Mouse (Mus musculus) forebrain, embryonic 14.5 days (tissue): ENCODE data around the gene Tmem104. TPM values are rescaled to one million over a fixed set of nuclear protein-coding genes. Genes with fewer than 3 reads are reported as not detected.

Experiments used
- ATAC-seq: fragments of 200-750 bp; cut with Nextera tagmentation; 2 replicates; pipeline ENCODE4 v1.8.0; 2017; ENCODE audit warnings: mild to moderate bottlenecking, moderate library complexity
- DNase-seq: peaks from one replicate; pipeline ENCODE4 v3.0.0-alpha.2; 2015; ENCODE audit warnings: low spot score
- H3K27ac ChIP-seq: fragments of 300-500 bp; sonication (generic); 2 replicates; pipeline ENCODE4 v1.5.1; 2014; ENCODE audit warnings: low read depth, mild to moderate bottlenecking, control low read depth, low read length, moderate library complexity
- H3K27me3 ChIP-seq: fragments of 300-500 bp; sonication (generic); replicated peaks from 2 replicates; pipeline ENCODE4 v1.6.1; 2014; ENCODE audit warnings: low read length, control low read depth, mixed read lengths; ENCODE audit not compliant: control insufficient read depth, insufficient read depth
- H3K36me3 ChIP-seq: fragments of 300-500 bp; sonication (generic); 2 replicates; pipeline ENCODE4 v1.6.1; 2014; ENCODE audit warnings: low read length, control low read depth; ENCODE audit not compliant: control insufficient read depth, insufficient read depth
- H3K4me1 ChIP-seq: fragments of 300-500 bp; sonication (generic); 2 replicates; pipeline ENCODE4 v1.6.1; 2014; ENCODE audit warnings: antibody characterized with exemption, low read length, control low read depth; ENCODE audit not compliant: control insufficient read depth, insufficient read depth
- H3K4me2 ChIP-seq: fragments of 300-500 bp; sonication (generic); 2 replicates; pipeline ENCODE4 v1.6.1; 2014; ENCODE audit warnings: mild to moderate bottlenecking, control low read depth, low read length
- H3K4me3 ChIP-seq: fragments of 300-500 bp; sonication (generic); 2 replicates; pipeline ENCODE4 v1.5.1; 2014; ENCODE audit warnings: low read depth, low read length, control low read depth
- H3K9ac ChIP-seq: fragments of 300-500 bp; sonication (generic); 2 replicates; pipeline ENCODE4 v1.6.1; 2014; ENCODE audit warnings: mild to moderate bottlenecking, low read length, control low read depth, moderate library complexity
- H3K9me3 ChIP-seq: fragments of 300-500 bp; sonication (generic); replicated peaks from 2 replicates; pipeline ENCODE4 v1.6.1; 2016; ENCODE audit warnings: low read length, control low read depth, mixed read lengths; ENCODE audit not compliant: control insufficient read depth
- WGBS: fragments of 180-500 bp; shearing (Covaris S2); extraction: QIAGEN DNeasy Blood & Tissue Kit; methylation state at CpG from one replicate; pipeline ENCODE4 v1.1.7; 2014; 5-methylcytosine and 5-hydroxymethylcytosine counted together
- polyA plus RNA-seq: library from polyadenylated mRNA; unstranded; fragments of >200 nt; fragmentation: Nextera tagmentation; extraction: Ambion mirVana; gene quantifications from 2 replicates; pipeline ENCODE4 v1.2.1, GENCODE M21; 2014

Tmem104 gene
- polyA plus RNA-seq, 1 experiment from 2014 or later, result 6.3 TPM

DNA sequence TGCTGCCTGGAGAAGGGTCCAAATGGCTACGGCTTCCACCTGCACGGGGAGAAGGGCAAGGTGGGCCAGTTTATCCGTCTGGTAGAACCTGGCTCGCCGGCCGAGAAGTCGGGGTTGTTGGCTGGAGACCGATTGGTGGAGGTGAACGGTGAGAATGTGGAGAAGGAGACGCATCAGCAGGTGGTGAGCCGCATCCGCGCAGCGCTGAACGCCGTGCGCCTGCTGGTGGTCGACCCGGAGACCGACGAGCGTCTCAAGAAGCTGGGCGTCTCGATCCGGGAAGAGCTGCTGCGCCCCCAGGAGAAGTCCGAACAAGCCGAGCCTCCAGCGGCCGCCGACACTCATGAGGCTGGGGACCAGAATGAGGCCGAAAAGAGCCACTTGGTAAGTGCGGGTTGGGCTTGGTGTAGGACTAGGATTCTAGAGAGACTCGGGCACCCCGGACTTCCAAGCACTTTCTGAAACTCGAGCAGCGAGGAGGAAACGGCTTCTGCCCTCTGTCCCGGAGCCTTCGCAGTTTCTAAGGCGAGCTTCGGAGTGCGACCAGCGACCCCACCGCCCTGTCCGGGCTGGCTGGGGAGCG lies 23.6 kb upstream of the Tmem104 start:
- peak overlapping the region; percentile 52 for H3K4me3 ChIP-seq
- no peaks in the 10 kb centered on the region for H3K36me3 ChIP-seq
- no peaks in the 10 kb centered on the region for H3K9me3 ChIP-seq
- DNase-seq (peak; percentile 58), ATAC-seq (peak; percentile 62)
- no peak overlapping the region for H3K27ac ChIP-seq
- under 1% methylated on average over 47 of the region's 47 CpGs for WGBS
- H3K4me1 ChIP-seq, result peaks cover 12% of the 10 kb centered on the region; the same call in 1 of the 2 replicates
- H3K9ac ChIP-seq, result peak overlapping the region; percentile 58
- H3K4me2 ChIP-seq, result peak overlapping the region; percentile 80
- H3K27me3 ChIP-seq, result peaks cover 16% of the 10 kb centered on the region

DNA sequence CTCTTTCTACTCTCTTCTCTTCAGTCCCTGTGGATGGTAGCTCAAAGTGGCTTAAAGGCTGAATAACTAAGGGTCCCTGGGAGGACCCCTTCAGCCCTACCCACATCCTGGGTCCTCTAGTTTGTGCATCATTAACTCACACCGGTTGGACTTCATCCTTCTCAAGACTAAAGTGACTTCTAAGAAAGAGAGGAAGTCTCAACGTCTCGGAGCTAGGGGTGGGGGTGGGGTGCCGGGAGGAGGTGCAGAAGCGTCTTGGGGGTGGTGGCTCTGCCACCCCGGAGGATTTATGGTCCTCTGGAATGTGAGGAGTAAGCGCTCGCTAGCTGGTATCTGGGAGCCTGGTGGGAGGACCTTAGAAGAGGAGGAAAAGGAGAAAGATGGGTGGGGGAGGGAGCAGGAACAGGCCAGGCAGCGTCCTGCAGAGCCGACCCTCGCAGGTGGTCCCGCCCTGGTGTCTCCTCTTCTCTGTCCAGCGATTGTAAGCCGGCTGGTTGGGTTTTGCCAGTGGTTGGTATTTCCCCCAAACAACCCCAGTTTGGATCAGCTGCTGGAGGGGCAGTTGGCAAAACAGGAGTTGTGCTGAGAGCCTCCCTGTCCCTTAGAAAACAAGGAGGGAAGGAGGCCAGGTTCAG lies 22.8 kb upstream of the Tmem104 start:
- peaks cover 16% of the 10 kb centered on the region for H3K27me3 ChIP-seq
- no peak overlapping the region for H3K27ac ChIP-seq
- under 1% methylated on average over 14 of the region's 14 CpGs for WGBS
- peak overlapping the region; percentile 80 for H3K4me2 ChIP-seq
- H3K36me3 ChIP-seq, result no peaks in the 10 kb centered on the region
- H3K4me3 ChIP-seq, result peak overlapping the region; percentile 52
- H3K4me1 ChIP-seq, result peaks cover 12% of the 10 kb centered on the region; the same call in 1 of the 2 replicates
- H3K9me3 ChIP-seq, result no peaks in the 10 kb centered on the region
- peak overlapping the region; percentile 58 for H3K9ac ChIP-seq
- no peak for ATAC-seq
- no peak for DNase-seq

DNA sequence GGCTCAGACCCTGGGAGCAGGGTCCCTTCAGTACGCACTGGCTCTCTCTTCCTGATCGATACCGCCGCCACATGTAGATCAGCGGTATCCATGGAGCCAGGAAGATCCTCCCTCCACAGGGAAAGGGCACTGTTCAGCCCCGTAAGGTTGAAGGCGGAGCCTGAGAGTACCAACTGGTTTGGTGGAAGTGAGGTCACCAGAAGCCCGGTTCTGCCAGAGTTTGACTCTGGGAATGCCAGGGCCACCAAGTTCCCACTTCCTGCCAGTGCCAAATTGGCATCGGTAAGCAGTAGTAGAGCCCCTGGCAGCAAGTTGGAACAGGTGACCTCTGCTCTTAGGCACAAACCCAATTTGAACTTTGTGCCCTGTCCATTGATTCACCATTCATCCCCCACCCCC lies 22.3 kb upstream of the Tmem104 start:
- peak overlapping the region; percentile 80 for H3K4me2 ChIP-seq
- DNase-seq (no peak), ATAC-seq (no peak)
- no peak overlapping the region for H3K27ac ChIP-seq
- WGBS, result 2% methylated on average over 9 of the region's 9 CpGs
- peak overlapping the region; percentile 58; the same call in 1 of the 2 replicates for H3K9ac ChIP-seq
- H3K4me1 ChIP-seq, result peaks cover 12% of the 10 kb centered on the region; the same call in 1 of the 2 replicates
- H3K4me3 ChIP-seq, result peak overlapping the region; percentile 52
- H3K9me3 ChIP-seq, result no peaks in the 10 kb centered on the region
- peaks cover 16% of the 10 kb centered on the region for H3K27me3 ChIP-seq
- H3K36me3 ChIP-seq, result no peaks in the 10 kb centered on the region

DNA sequence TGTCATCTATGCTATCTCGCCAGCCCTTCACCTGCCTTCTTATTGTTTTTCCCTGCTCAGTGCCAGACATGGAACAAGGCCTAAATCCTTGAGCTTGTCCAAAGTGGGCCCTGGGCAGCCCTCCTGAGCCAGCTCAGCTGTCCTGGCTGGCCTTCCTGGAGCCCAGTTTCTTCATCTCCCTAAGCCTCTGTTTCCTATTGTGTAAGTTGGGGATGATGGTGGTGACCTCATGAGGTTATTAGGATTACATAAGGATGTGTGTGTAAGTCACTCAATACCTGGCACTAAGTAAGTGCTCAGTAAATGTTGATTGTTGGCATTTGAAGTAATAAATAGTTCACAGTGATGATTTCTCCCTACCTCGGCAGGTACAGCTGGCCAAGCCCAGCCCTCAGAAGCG lies 20.5 kb upstream of the Tmem104 start:
- DNase-seq (no peak), ATAC-seq (no peak)
- H3K9me3 ChIP-seq, result no peaks in the 10 kb centered on the region
- H3K4me3 ChIP-seq, result no peak overlapping the region
- H3K27ac ChIP-seq, result no peak overlapping the region
- H3K36me3 ChIP-seq, result no peaks in the 10 kb centered on the region
- no peak overlapping the region for H3K9ac ChIP-seq
- peaks cover 15% of the 10 kb centered on the region for H3K27me3 ChIP-seq
- WGBS, result 91% methylated on average over 3 of the region's 3 CpGs
- H3K4me1 ChIP-seq, result peaks cover 12% of the 10 kb centered on the region; the same call in 1 of the 2 replicates
- H3K4me2 ChIP-seq, result no peak overlapping the region

DNA sequence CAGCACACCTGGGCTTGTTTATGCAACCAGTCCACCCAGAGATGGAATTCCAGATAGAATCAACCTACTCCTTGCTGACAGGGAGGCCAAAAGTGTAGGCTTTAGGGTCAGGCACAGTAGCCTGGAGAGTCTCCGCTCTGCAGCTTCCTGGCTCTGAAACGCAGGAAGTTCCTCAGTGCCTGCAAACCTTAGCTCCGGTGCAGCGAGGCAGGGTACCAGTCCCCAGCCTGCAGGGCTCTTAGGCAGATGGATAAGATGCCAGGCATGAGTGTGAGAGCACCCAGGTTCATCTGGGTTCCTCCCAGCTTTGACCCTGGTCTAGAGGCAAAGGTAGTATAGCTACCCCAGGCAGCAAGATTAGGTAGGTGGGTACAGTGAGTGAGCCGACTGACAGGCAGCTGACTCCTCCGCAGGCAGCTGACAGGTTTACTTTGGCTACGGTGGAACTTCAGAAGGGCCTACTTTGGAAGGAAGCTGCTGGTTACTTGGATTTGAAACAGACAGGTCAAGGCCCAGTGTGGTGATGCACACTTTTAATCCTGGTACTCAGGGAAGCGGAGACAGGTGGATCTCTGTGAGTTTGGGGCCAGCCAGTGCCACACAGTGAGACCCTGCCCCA lies 19.5 kb upstream of the Tmem104 start:
- peaks cover 19% of the 10 kb centered on the region; the same call in 1 of the 2 replicates for H3K4me1 ChIP-seq
- H3K27me3 ChIP-seq, result peaks cover 12% of the 10 kb centered on the region
- no peak overlapping the region for H3K4me3 ChIP-seq
- WGBS, result 93% methylated on average over 8 of the region's 8 CpGs
- ATAC-seq (no peak), DNase-seq (no peak)
- H3K36me3 ChIP-seq, result no peaks in the 10 kb centered on the region
- no peak overlapping the region for H3K9ac ChIP-seq
- no peak overlapping the region for H3K27ac ChIP-seq
- no peak overlapping the region for H3K4me2 ChIP-seq
- H3K9me3 ChIP-seq, result no peaks in the 10 kb centered on the region

DNA sequence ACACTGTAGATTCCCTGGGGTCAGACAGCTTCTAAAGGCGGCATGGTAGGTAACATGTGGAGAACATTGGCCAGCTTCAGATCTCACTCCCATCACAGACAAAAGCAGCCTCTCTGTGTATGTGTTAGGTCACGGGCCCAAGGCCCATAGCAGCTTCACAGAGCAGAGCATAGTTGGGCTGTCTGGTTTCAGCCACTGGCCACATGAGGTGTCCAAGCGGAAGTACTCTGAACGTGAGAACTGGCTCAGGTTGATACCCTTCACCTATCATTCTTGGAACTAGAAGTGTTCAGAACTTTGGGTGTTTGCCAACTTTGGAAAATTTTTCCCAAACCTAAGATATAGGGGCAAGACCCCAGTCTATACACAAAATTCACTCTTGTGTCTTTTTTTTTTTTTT lies 17.9 kb upstream of the Tmem104 start:
- Histone ChIP-seq H3K36me3 (no peaks in the 10 kb centered on the region), H3K27ac (no peak overlapping the region), H3K4me2 (no peak overlapping the region), H3K4me1 (peaks cover 17% of the 10 kb centered on the region; the same call in 1 of the 2 replicates), H3K9me3 (no peaks in the 10 kb centered on the region), H3K9ac (no peak overlapping the region), H3K4me3 (no peak overlapping the region), H3K27me3 (peaks cover 8% of the 10 kb centered on the region; the same call in 1 of the 2 replicates)
- DNase-seq (no peak), ATAC-seq (no peak)
- WGBS, result 92% methylated on average over 4 of the region's 4 CpGs

DNA sequence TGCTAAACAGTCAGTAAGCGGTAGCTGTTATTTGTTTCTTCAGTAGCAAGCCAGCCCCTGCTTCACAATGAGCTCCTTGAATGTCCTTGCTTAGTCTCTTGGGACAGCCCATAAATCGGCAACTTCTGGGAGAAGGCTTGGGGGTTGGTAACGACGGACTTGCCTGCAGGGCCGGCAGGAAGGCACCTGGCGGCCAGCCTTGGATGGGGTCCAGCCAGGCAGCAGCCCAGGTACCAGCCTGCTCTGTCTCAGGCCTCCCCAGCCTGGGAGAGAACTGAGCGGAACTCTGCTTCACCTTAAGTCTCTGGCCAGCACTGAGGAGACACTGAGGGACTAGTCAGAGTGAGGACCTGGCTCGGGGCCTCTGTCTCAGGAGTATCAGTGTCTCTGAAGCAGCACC lies 16.2 kb upstream of the Tmem104 start:
- Histone ChIP-seq H3K27ac (no peak overlapping the region), H3K27me3 (no peaks in the 10 kb centered on the region), H3K9me3 (no peaks in the 10 kb centered on the region), H3K4me3 (no peak overlapping the region), H3K4me2 (no peak overlapping the region), H3K9ac (no peak overlapping the region), H3K4me1 (peaks cover 17% of the 10 kb centered on the region; the same call in 1 of the 2 replicates), H3K36me3 (no peaks in the 10 kb centered on the region)
- 48% methylated on average over 8 of the region's 8 CpGs for WGBS
- no peak for ATAC-seq
- no peak for DNase-seq

DNA sequence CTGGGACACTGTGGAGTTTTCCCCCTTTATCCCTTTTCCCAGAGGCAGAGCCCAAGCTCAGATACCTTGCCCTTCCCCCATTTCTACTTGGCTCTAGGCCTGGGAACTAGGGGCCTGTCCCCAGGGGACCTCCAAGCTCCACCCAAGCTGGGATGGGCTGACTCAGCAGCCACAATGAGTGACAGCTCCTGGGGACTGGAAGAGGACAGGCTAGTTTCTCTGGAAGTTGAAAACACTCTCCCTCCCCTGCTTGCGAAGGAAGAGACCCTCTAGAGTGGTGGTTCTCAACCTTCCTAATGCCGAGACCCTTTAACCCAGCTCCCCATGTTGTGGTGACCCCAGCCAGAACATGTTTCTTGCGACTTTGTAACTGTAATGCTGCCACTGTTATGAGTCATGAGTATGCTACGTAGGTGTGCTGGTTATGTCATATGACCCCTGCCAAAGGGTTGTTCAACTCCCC lies 14.4 kb upstream of the Tmem104 start:
- Histone ChIP-seq H3K4me3 (no peak overlapping the region), H3K27me3 (no peaks in the 10 kb centered on the region), H3K36me3 (no peaks in the 10 kb centered on the region), H3K4me2 (no peak overlapping the region), H3K27ac (no peak overlapping the region), H3K9ac (no peak overlapping the region), H3K9me3 (no peaks in the 10 kb centered on the region), H3K4me1 (peaks cover 31% of the 10 kb centered on the region)
- peak; percentile 68 for DNase-seq
- no peak; the same call in 1 of the 2 replicates for ATAC-seq
- 34% methylated on average over 4 of the region's 4 CpGs for WGBS
